Mouse (Mus musculus): ENCODE measurements around the gene Jund. TPM values are rescaled to one million over a fixed set of nuclear protein-coding genes. Genes with fewer than 3 reads are reported as not detected.

Gene Jund
- polyA plus RNA-seq, 1 experiment from 2014 or later: 17.5 TPM

GRCm38 (mm10) chr8:70710296-70710695 lies 11.5 kb downstream of the Jund start:
- no peaks in the 10 kb centered on the region for H3K4me1 ChIP-seq (ENCODE audit: control insufficient read depth, low read depth, low read length)
- no peak overlapping the region for H3K9ac ChIP-seq (ENCODE audit: low read depth, low read length)
- WGBS (ENCODE audit: insufficient replicate concordance): 65% methylated on average over 1 of the region's 1 CpGs
- no peaks in the 10 kb centered on the region for H3K27me3 ChIP-seq (ENCODE audit: control insufficient read depth, insufficient read depth, low read depth, low read length)
- H3K27ac ChIP-seq (ENCODE audit: low read length): no peak overlapping the region
- no peaks in the 10 kb centered on the region for H3K9me3 ChIP-seq (replicated peaks; ENCODE audit: control insufficient read depth, low read length)
- H3K4me3 ChIP-seq (ENCODE audit: low read depth, low read length): no peak overlapping the region
- no peak for ATAC-seq (ENCODE audit: low read depth)
- H3K4me2 ChIP-seq (ENCODE audit: low read depth, low read length): no peak overlapping the region
- H3K36me3 ChIP-seq (ENCODE audit: control insufficient read depth, insufficient read depth): no peaks in the 10 kb centered on the region

GRCm38 (mm10) chr8:70711041-70711440 lies 12.3 kb downstream of the Jund start:
- Histone ChIP-seq H3K36me3 (ENCODE audit: control insufficient read depth, insufficient read depth) (no peaks in the 10 kb centered on the region), H3K27me3 (ENCODE audit: control insufficient read depth, insufficient read depth, low read depth, low read length) (no peaks in the 10 kb centered on the region), H3K9ac (ENCODE audit: low read depth, low read length) (no peak overlapping the region), H3K27ac (ENCODE audit: low read length) (no peak overlapping the region), H3K9me3 (replicated peaks; ENCODE audit: control insufficient read depth, low read length) (no peaks in the 10 kb centered on the region), H3K4me1 (ENCODE audit: control insufficient read depth, low read depth, low read length) (no peaks in the 10 kb centered on the region), H3K4me3 (ENCODE audit: low read depth, low read length) (no peak overlapping the region), H3K4me2 (ENCODE audit: low read depth, low read length) (no peak overlapping the region)
- ATAC-seq (ENCODE audit: low read depth): no peak
- WGBS (ENCODE audit: insufficient replicate concordance): 62% methylated on average over 11 of the region's 11 CpGs

- no peak overlapping the region for H3K4me2 ChIP-seq (ENCODE audit: low read depth, low read length)
- no peak overlapping the region for H3K27ac ChIP-seq (ENCODE audit: low read length)
- no peaks in the 10 kb centered on the region for H3K36me3 ChIP-seq (ENCODE audit: control insufficient read depth, insufficient read depth)
- H3K9me3 ChIP-seq (replicated peaks; ENCODE audit: control insufficient read depth, low read length): no peaks in the 10 kb centered on the region
- peaks cover 2% of the 10 kb centered on the region for H3K4me1 ChIP-seq (ENCODE audit: control insufficient read depth, low read depth, low read length)
- no peak overlapping the region for H3K4me3 ChIP-seq (ENCODE audit: low read depth, low read length)
- H3K27me3 ChIP-seq (ENCODE audit: control insufficient read depth, insufficient read depth, low read depth, low read length): no peaks in the 10 kb centered on the region
- no peak overlapping the region for H3K9ac ChIP-seq (ENCODE audit: low read depth, low read length)
- ATAC-seq (ENCODE audit: low read depth): no peak
- 65% methylated on average over 7 of the region's 7 CpGs for WGBS (ENCODE audit: insufficient replicate concordance)
Measured at GRCm38 (mm10) chr8:70713991-70714390, 15.2 kb downstream of the Jund start.

- Histone ChIP-seq H3K27ac (ENCODE audit: low read length) (no peak overlapping the region), H3K4me3 (ENCODE audit: low read depth, low read length) (no peak overlapping the region), H3K4me1 (ENCODE audit: control insufficient read depth, low read depth, low read length) (peaks cover 2% of the 10 kb centered on the region), H3K36me3 (ENCODE audit: control insufficient read depth, insufficient read depth) (no peaks in the 10 kb centered on the region), H3K4me2 (ENCODE audit: low read depth, low read length) (no peak overlapping the region), H3K9me3 (replicated peaks; ENCODE audit: control insufficient read depth, low read length) (no peaks in the 10 kb centered on the region), H3K27me3 (ENCODE audit: control insufficient read depth, insufficient read depth, low read depth, low read length) (no peaks in the 10 kb centered on the region), H3K9ac (ENCODE audit: low read depth, low read length) (no peak overlapping the region)
- no peak for ATAC-seq (ENCODE audit: low read depth)
- WGBS (ENCODE audit: insufficient replicate concordance): 47% methylated on average over 2 of the region's 2 CpGs
Measured at GRCm38 (mm10) chr8:70715086-70715485, 16.3 kb downstream of the Jund start.

GRCm38 (mm10) chr8:70716521-70717400 lies 18.0 kb downstream of the Jund start:
- Histone ChIP-seq H3K4me1 (ENCODE audit: control insufficient read depth, low read depth, low read length) (peaks cover 2% of the 10 kb centered on the region), H3K27me3 (ENCODE audit: control insufficient read depth, insufficient read depth, low read depth, low read length) (no peaks in the 10 kb centered on the region), H3K9me3 (replicated peaks; ENCODE audit: control insufficient read depth, low read length) (no peaks in the 10 kb centered on the region), H3K4me2 (ENCODE audit: low read depth, low read length) (no peak overlapping the region), H3K4me3 (ENCODE audit: low read depth, low read length) (no peak overlapping the region), H3K36me3 (ENCODE audit: control insufficient read depth, insufficient read depth) (no peaks in the 10 kb centered on the region), H3K9ac (ENCODE audit: low read depth, low read length) (no peak overlapping the region), H3K27ac (ENCODE audit: low read length) (no peak overlapping the region)
- WGBS (ENCODE audit: insufficient replicate concordance): 71% methylated on average over 40 of the region's 40 CpGs
- no peak for ATAC-seq (ENCODE audit: low read depth)

- ATAC-seq (ENCODE audit: low read depth): peak; percentile 47
- no peak within 1 kb of the TSS for H3K9ac ChIP-seq (ENCODE audit: low read depth, low read length)
- no peak within 1 kb of the TSS for H3K27ac ChIP-seq (ENCODE audit: low read length)
- WGBS (ENCODE audit: insufficient replicate concordance): 2% methylated on average over 19 of the region's 19 CpGs
- H3K9me3 ChIP-seq (replicated peaks; ENCODE audit: control insufficient read depth, low read length): no peaks in the 10 kb centered on the region
- H3K27me3 ChIP-seq (ENCODE audit: control insufficient read depth, insufficient read depth, low read depth, low read length): no peaks in the 10 kb centered on the region
- no peak within 1 kb of the TSS for H3K4me3 ChIP-seq (ENCODE audit: low read depth, low read length)
- H3K36me3 ChIP-seq (ENCODE audit: control insufficient read depth, insufficient read depth): no peaks in the 10 kb centered on the region
- H3K4me1 ChIP-seq (ENCODE audit: control insufficient read depth, low read depth, low read length): peaks cover 2% of the 10 kb centered on the region
- H3K4me2 ChIP-seq (ENCODE audit: low read depth, low read length): no peak within 1 kb of the TSS
Measured at GRCm38 (mm10) chr8:70718297-70718696, 19.5 kb downstream of the Jund start, which contains the start of gene Gm3336. Gm3336 (plus strand) TSS chr8:70718543.

GRCm38 (mm10) chr8:70719796-70720270 lies 21.1 kb downstream of the Jund start:
- 37% methylated on average over 9 of the region's 9 CpGs for WGBS (ENCODE audit: insufficient replicate concordance)
- no peak for ATAC-seq (ENCODE audit: low read depth)
- no peak overlapping the region for H3K9ac ChIP-seq (ENCODE audit: low read depth, low read length)
- H3K4me3 ChIP-seq (ENCODE audit: low read depth, low read length): no peak overlapping the region
- H3K27me3 ChIP-seq (ENCODE audit: control insufficient read depth, insufficient read depth, low read depth, low read length): no peaks in the 10 kb centered on the region
- no peak overlapping the region for H3K27ac ChIP-seq (ENCODE audit: low read length)
- H3K4me2 ChIP-seq (ENCODE audit: low read depth, low read length): no peak overlapping the region
- no peaks in the 10 kb centered on the region for H3K9me3 ChIP-seq (replicated peaks; ENCODE audit: control insufficient read depth, low read length)
- H3K36me3 ChIP-seq (ENCODE audit: control insufficient read depth, insufficient read depth): no peaks in the 10 kb centered on the region
- peaks cover 2% of the 10 kb centered on the region for H3K4me1 ChIP-seq (ENCODE audit: control insufficient read depth, low read depth, low read length)

GRCm38 (mm10) chr8:70720739-70721138 lies 22.0 kb downstream of the Jund start:
- Histone ChIP-seq H3K9me3 (replicated peaks; ENCODE audit: control insufficient read depth, low read length) (no peaks in the 10 kb centered on the region), H3K27me3 (ENCODE audit: control insufficient read depth, insufficient read depth, low read depth, low read length) (no peaks in the 10 kb centered on the region; the same call in 1 of the 2 replicates), H3K4me3 (ENCODE audit: low read depth, low read length) (no peak overlapping the region), H3K36me3 (ENCODE audit: control insufficient read depth, insufficient read depth) (no peaks in the 10 kb centered on the region), H3K4me1 (ENCODE audit: control insufficient read depth, low read depth, low read length) (peaks cover 2% of the 10 kb centered on the region), H3K4me2 (ENCODE audit: low read depth, low read length) (no peak overlapping the region), H3K27ac (ENCODE audit: low read length) (no peak overlapping the region), H3K9ac (ENCODE audit: low read depth, low read length) (no peak overlapping the region)
- ATAC-seq (ENCODE audit: low read depth): no peak
- WGBS (ENCODE audit: insufficient replicate concordance): 4% methylated on average over 3 of the region's 3 CpGs

- Histone ChIP-seq H3K9ac (ENCODE audit: low read depth, low read length) (no peak overlapping the region), H3K4me1 (ENCODE audit: control insufficient read depth, low read depth, low read length) (peaks cover 2% of the 10 kb centered on the region), H3K9me3 (replicated peaks; ENCODE audit: control insufficient read depth, low read length) (no peaks in the 10 kb centered on the region), H3K27ac (ENCODE audit: low read length) (no peak overlapping the region), H3K27me3 (ENCODE audit: control insufficient read depth, insufficient read depth, low read depth, low read length) (peaks cover 3% of the 10 kb centered on the region; the same call in 1 of the 2 replicates), H3K4me2 (ENCODE audit: low read depth, low read length) (no peak overlapping the region), H3K36me3 (ENCODE audit: control insufficient read depth, insufficient read depth) (no peaks in the 10 kb centered on the region), H3K4me3 (ENCODE audit: low read depth, low read length) (no peak overlapping the region)
- WGBS (ENCODE audit: insufficient replicate concordance): 70% methylated on average over 8 of the region's 8 CpGs
- ATAC-seq (ENCODE audit: low read depth): no peak
Measured at GRCm38 (mm10) chr8:70721601-70722000, 22.9 kb downstream of the Jund start.
